Mouse (Mus musculus): ENCODE data around the gene Itga3. TPM values are rescaled to one million over a fixed set of nuclear protein-coding genes. Genes with fewer than 3 reads are reported as not detected.

Gene Itga3
- 12.3 TPM for polyA plus RNA-seq (2015; fragmentation: Illumina TruSeq; extraction: RNeasy Lipid Tissue Mini Kit (QIAGEN cat#74804); ENCODE audit: low read depth, low replicate concordance)

DNA sequence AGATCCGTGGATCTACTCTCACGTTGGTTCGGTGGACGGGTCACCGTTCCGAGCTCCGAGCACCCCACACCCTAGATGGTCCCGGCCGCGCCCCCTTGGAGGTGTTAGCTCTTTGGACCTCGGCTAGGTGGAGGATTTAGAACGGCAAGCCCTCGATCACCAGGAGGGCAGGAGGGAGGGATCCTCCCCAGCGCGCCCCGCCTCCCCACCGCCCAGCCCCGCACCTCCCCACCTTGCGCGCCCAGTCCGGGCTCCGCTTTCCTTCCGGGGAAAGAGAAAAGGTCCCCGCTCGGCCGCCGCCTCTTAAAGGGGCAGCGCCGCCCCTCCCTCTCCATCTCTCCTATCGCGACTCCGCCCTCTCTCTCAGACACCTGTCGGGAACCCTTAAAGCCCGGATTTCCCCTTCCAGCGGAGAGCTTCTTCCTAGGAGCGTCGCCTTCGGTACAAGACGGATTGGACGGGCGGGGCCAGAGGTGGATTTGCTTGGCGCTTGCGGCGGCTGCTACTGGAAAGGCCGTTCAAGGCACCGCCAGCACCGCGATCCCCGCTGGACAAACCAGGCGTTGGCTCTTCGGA, at the start of gene Itga3:
Gene Itga3, minus strand, starts transcription at position 266 of the 576 bp plus-strand sequence.

DNA sequence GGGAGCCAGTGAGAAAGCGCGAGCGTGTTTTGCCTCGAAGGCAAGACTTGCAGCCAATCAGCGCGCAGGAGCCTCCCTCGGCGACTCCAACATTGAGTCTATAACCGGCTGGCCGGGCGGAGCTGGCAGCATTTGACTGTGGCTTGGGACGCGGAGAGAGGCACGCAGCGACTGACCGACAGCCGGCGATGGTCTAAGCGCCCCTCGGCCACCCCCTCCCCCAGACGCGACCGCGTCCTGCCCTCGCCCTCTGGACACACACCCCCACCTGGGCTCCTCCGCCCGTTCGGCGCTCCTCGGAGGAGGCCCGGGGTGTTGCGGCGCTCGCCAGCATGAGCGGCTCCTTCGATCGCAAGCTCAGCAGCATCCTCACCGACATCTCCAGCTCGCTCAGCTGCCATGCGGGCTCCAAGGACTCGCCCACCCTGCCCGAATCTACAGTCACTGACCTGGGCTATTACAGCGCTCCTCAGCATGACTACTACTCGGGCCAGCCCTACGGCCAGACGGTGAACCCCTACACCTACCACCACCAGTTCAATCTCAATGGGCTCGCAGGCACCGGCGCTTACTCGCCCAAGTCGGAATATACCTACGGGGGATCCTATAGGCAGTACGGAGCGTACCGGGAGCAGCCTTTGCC, 43.5 kb upstream of the Itga3 start, which contains the start of gene Dlx3:
Gene Dlx3, plus strand, starts transcription at position 130 of the 643 bp plus-strand sequence.

DNA sequence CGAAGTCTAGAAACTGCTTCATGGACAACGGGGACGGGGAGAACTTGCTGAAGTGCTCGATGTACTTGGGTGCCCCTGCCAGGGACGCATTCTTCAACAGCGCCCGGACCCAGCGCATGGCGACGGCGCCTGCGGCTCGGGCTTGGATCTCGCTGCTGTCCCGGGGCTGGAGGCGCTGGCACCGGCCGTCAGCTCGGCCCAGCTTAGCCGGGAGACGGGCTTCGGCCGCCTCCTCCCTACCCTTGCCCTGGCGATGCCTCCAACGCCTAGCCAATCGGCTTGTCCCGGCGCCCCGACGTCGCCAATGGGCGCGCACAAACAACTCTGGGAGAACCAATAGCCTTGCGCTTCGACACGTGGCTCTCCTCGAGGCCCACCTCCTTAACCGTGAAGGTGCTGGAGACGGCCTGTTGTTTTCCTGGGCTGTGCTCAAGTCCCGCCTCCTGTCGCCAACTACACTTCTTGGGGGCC, 35.4 kb downstream of the Itga3 start, which contains the start of gene Pdk2:
Gene Pdk2, minus strand, starts transcription at position 216 of the 471 bp plus-strand sequence.

DNA sequence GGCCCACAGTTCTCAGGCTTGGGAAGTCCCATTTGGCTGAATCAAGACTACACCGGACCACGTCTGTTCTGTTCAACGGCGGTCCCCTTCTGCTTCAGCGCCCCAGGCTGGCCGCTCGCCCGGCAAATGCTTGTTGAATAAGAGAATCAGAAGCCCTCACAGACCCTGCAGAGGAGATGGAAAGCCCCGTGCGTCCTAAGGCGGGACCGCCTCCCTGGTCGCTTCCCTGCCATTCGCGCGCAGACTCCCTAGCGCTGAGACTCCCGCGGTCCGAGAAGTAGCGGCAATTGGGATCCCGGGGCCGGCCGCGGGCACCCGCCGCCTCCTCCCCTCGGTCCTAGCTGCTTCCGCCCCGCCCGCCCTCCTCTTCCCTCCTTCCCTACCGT, 67.0 kb downstream of the Itga3 start, which contains the start of gene Samd14:
Gene Samd14, plus strand, starts transcription at position 251 of the 386 bp plus-strand sequence.

Other genes with a start within 250 kb of the Itga3 start
- gene Col1a1, start 140.6 kb downstream of the Itga3 start, polyA plus RNA-seq (2015; fragmentation: Illumina TruSeq; extraction: RNeasy Lipid Tissue Mini Kit (QIAGEN cat#74804); ENCODE audit: low read depth, low replicate concordance) = 3.3 TPM
- gene Hils1, start 109.2 kb downstream of the Itga3 start, polyA plus RNA-seq (2015; fragmentation: Illumina TruSeq; extraction: RNeasy Lipid Tissue Mini Kit (QIAGEN cat#74804); ENCODE audit: low read depth, low replicate concordance) = 0.59 TPM
- not detected for gene Sgca, start 100.5 kb downstream of the Itga3 start, polyA plus RNA-seq (2015; fragmentation: Illumina TruSeq; extraction: RNeasy Lipid Tissue Mini Kit (QIAGEN cat#74804); ENCODE audit: low read depth, low replicate concordance)
- 397 TPM for gene Ppp1r9b, start 85.8 kb downstream of the Itga3 start, polyA plus RNA-seq (2015; fragmentation: Illumina TruSeq; extraction: RNeasy Lipid Tissue Mini Kit (QIAGEN cat#74804); ENCODE audit: low read depth, low replicate concordance)
- 25.0 TPM for gene Samd14, start 66.9 kb downstream of the Itga3 start, polyA plus RNA-seq (2015; fragmentation: Illumina TruSeq; extraction: RNeasy Lipid Tissue Mini Kit (QIAGEN cat#74804); ENCODE audit: low read depth, low replicate concordance)
- 88.5 TPM for gene Pdk2, start 35.4 kb downstream of the Itga3 start, polyA plus RNA-seq (2015; fragmentation: Illumina TruSeq; extraction: RNeasy Lipid Tissue Mini Kit (QIAGEN cat#74804); ENCODE audit: low read depth, low replicate concordance)
- not detected for gene Dlx3, start 43.3 kb upstream of the Itga3 start, polyA plus RNA-seq (2015; fragmentation: Illumina TruSeq; extraction: RNeasy Lipid Tissue Mini Kit (QIAGEN cat#74804); ENCODE audit: low read depth, low replicate concordance)
- gene Dlx4, start 69.5 kb upstream of the Itga3 start, polyA plus RNA-seq (2015; fragmentation: Illumina TruSeq; extraction: RNeasy Lipid Tissue Mini Kit (QIAGEN cat#74804); ENCODE audit: low read depth, low replicate concordance) = 0.39 TPM
- not detected for gene Tac4, start 184.7 kb upstream of the Itga3 start, polyA plus RNA-seq (2015; fragmentation: Illumina TruSeq; extraction: RNeasy Lipid Tissue Mini Kit (QIAGEN cat#74804); ENCODE audit: low read depth, low replicate concordance)
- 57.9 TPM for gene Kat7, start 233.4 kb upstream of the Itga3 start, polyA plus RNA-seq (2015; fragmentation: Illumina TruSeq; extraction: RNeasy Lipid Tissue Mini Kit (QIAGEN cat#74804); ENCODE audit: low read depth, low replicate concordance)